Mouse (Mus musculus): ENCODE data around the gene Khnyn. TPM values are rescaled to one million over a fixed set of nuclear protein-coding genes. Genes with fewer than 3 reads are reported as not detected.

Khnyn gene
- polyA plus RNA-seq, 1 experiment from 2014 or later: 8.7 TPM

DNA sequence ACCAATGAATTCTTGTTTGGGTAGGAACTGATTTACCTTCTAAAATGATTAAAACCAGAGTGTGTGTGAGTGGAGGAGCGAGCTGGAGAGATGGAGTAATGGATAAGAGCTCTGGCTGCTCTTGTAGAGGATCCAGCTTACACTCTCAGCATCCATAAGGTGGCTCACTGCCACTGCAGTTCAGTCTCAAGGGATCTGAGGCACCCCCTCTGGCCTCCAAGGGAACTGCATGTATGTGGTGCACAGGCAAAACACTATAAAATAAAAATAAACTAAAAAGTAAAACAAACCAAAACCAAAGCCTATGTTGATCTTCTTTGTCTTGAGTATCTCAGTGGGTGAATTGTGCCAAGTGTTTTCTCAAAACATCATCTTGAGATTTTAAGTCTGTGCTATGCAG lies 5.1 kb upstream of the Khnyn start:
- Histone ChIP-seq H3K4me3 (ENCODE audit: low read depth, low read length) (no peak overlapping the region), H3K4me2 (no peak overlapping the region), H3K4me1 (ENCODE audit: control insufficient read depth, insufficient read depth, low read length) (peaks cover 3% of the 10 kb centered on the region), H3K27me3 (ENCODE audit: control insufficient read depth, insufficient read depth, low read length) (no peaks in the 10 kb centered on the region), H3K9me3 (ENCODE audit: control insufficient read depth, low read length) (no peaks in the 10 kb centered on the region), H3K9ac (ENCODE audit: low read length) (no peak overlapping the region), H3K27ac (ENCODE audit: low read depth, low read length) (no peak overlapping the region), H3K36me3 (ENCODE audit: control insufficient read depth, insufficient read depth, low read length) (no peaks in the 10 kb centered on the region)
- WGBS: 35% methylated on average over 1 of the region's 1 CpGs
- DNase-seq (ENCODE audit: low spot score, missing footprints) (peak; percentile 88), ATAC-seq (ENCODE audit: low FRiP score) (no peak)

DNA sequence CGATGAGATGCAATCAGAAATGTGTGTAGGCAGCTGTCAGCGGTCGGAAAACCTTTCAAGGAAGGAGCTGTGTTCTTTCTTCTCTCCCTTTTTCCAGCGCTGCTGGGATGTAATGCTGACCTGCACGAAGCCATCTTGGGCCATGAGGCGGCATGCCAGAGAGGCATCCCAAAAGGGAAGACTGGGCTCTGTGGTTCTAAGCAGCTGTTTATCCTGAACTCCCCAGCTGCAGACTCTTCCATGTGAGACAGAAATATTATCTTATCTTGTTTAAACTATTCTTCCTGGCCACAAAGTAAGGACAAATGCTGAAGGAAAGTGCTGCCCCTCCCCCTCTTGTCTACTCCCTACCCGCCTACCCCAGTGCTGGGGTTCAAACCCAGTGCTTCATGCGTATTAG lies 3.8 kb upstream of the Khnyn start:
- Histone ChIP-seq H3K4me2 (no peak overlapping the region), H3K4me3 (ENCODE audit: low read depth, low read length) (no peak overlapping the region), H3K9ac (ENCODE audit: low read length) (no peak overlapping the region), H3K27me3 (ENCODE audit: control insufficient read depth, insufficient read depth, low read length) (no peaks in the 10 kb centered on the region), H3K9me3 (ENCODE audit: control insufficient read depth, low read length) (no peaks in the 10 kb centered on the region), H3K27ac (ENCODE audit: low read depth, low read length) (no peak overlapping the region), H3K36me3 (ENCODE audit: control insufficient read depth, insufficient read depth, low read length) (no peaks in the 10 kb centered on the region), H3K4me1 (ENCODE audit: control insufficient read depth, insufficient read depth, low read length) (peaks cover 10% of the 10 kb centered on the region)
- DNase-seq (ENCODE audit: low spot score, missing footprints) (peak; percentile 70), ATAC-seq (ENCODE audit: low FRiP score) (no peak)
- WGBS: 85% methylated on average over 8 of the region's 8 CpGs

DNA sequence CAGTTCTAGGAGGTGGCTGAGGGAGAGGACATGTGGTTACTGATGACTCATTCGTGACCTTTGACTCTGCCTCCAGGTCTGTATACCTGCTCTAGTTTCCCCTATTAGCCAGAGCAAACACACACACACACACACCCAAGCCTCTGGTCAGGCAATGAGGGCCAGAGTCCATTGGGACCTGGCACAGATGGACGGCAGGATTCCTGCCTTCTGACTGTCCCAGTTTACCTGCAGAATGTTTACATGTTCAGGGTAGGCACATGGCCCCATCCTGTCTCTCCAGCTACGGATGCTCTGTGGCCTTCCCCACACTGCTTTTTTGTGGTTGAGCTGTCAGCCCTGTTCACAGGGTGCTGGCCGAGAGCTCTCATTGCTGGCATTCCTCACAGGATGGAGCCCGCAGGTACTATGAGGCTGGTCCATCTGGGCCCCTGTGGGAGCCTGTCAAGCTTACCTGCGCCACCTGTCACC lies 2.5 kb upstream of the Khnyn start:
- no peak for ATAC-seq (ENCODE audit: low FRiP score)
- no peak overlapping the region for H3K4me2 ChIP-seq
- no peaks in the 10 kb centered on the region for H3K27me3 ChIP-seq (ENCODE audit: control insufficient read depth, insufficient read depth, low read length)
- H3K27ac ChIP-seq (ENCODE audit: low read depth, low read length): no peak overlapping the region
- H3K4me1 ChIP-seq (ENCODE audit: control insufficient read depth, insufficient read depth, low read length): peaks cover 11% of the 10 kb centered on the region
- peak; percentile 82 for DNase-seq (ENCODE audit: low spot score, missing footprints)
- no peak overlapping the region for H3K9ac ChIP-seq (ENCODE audit: low read length)
- peaks cover 2% of the 10 kb centered on the region; the same call in 1 of the 2 replicates for H3K36me3 ChIP-seq (ENCODE audit: control insufficient read depth, insufficient read depth, low read length)
- H3K4me3 ChIP-seq (ENCODE audit: low read depth, low read length): no peak overlapping the region
- WGBS: 66% methylated on average over 6 of the region's 6 CpGs
- no peaks in the 10 kb centered on the region for H3K9me3 ChIP-seq (ENCODE audit: control insufficient read depth, low read length)

DNA sequence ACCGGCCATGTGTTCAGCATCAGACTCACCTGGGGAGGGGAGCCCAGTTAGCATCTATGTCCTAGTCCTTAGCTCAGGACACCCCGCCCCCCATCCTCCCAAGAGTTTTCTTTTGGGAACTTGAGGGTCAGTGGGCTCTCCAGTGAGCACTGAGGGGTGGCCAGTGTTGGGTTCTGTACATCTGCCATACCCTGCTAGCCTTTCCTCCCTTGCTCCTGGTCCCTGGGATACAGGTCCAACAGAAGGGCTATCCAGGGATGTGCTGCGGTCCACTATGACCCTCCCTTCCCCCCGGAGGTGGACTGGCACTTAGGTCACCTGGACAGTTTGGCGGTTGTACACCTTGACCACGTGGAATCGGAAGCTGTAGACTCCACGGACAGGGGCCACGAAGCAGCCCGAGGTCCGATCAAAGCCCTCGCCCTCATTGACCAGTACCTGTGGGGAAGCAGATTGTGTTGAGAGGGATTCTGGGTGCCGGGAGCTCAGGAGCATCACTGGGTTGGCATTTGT lies 1.5 kb upstream of the Khnyn start:
- peaks cover 11% of the 10 kb centered on the region for H3K4me1 ChIP-seq (ENCODE audit: control insufficient read depth, insufficient read depth, low read length)
- H3K9ac ChIP-seq (ENCODE audit: low read length): no peak overlapping the region
- no peaks in the 10 kb centered on the region for H3K27me3 ChIP-seq (ENCODE audit: control insufficient read depth, insufficient read depth, low read length)
- H3K9me3 ChIP-seq (ENCODE audit: control insufficient read depth, low read length): no peaks in the 10 kb centered on the region
- H3K4me3 ChIP-seq (ENCODE audit: low read depth, low read length): no peak overlapping the region
- peaks cover 7% of the 10 kb centered on the region; the same call in 1 of the 2 replicates for H3K36me3 ChIP-seq (ENCODE audit: control insufficient read depth, insufficient read depth, low read length)
- H3K4me2 ChIP-seq: no peak overlapping the region
- WGBS: 92% methylated on average over 13 of the region's 13 CpGs
- no peak overlapping the region for H3K27ac ChIP-seq (ENCODE audit: low read depth, low read length)
- DNase-seq (ENCODE audit: low spot score, missing footprints) (no peak), ATAC-seq (ENCODE audit: low FRiP score) (no peak)

DNA sequence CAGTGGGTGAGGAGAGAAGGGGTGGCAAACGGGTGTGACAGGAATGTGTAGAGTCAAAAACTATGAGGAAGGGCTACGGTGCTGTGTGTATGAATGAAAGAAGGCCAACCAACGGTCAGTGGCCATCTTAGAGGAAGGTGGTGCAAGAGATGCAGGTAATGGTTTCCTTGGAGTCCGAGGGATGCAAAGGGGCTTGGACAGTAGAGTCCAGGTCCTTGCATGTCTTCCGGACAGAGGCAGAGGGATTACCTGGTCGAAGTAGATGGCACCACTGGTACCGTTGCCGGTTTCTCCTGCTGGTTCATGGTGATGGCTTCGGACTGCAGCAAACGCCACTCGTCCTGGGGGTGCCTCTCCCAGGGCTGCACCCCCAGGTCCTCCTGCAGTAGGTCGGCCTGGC lies 1.1 kb upstream of the Khnyn start:
- no peak for DNase-seq (ENCODE audit: low spot score, missing footprints)
- Histone ChIP-seq H3K36me3 (ENCODE audit: control insufficient read depth, insufficient read depth, low read length) (peaks cover 7% of the 10 kb centered on the region; the same call in 1 of the 2 replicates), H3K27ac (ENCODE audit: low read depth, low read length) (no peak overlapping the region), H3K4me1 (ENCODE audit: control insufficient read depth, insufficient read depth, low read length) (peaks cover 11% of the 10 kb centered on the region), H3K9ac (ENCODE audit: low read length) (no peak overlapping the region; the same call in 1 of the 2 replicates), H3K27me3 (ENCODE audit: control insufficient read depth, insufficient read depth, low read length) (no peaks in the 10 kb centered on the region), H3K4me3 (ENCODE audit: low read depth, low read length) (no peak overlapping the region), H3K9me3 (ENCODE audit: control insufficient read depth, low read length) (no peaks in the 10 kb centered on the region), H3K4me2 (no peak overlapping the region)
- 89% methylated on average over 12 of the region's 12 CpGs for WGBS
- ATAC-seq (ENCODE audit: low FRiP score): no peak

DNA sequence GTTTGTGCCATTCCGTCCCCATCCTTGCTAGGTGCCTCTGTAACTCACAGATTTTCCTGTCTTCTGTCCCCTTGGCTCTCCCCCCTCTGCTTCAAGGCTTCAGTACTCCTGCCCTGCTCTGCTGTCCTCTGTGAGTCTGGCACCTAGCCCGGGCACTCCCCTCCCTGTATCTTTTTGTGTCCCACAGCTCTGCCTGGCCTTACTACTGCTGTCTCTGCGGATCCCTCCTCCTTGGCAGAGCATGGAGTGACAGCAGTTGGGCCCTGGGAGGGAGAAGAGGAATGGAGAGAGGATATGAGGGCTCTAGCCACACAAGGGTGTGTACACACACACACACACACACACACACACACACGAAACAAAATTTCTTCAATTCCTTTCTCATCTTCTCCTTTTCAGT lies 581 bp upstream of the Khnyn start, which contains the start of gene Cbln3:
TSS of gene Cbln3 (minus strand) at position 227 of the 400 bp plus-strand sequence.
- H3K4me2 ChIP-seq: peak within 1 kb of the TSS; percentile 79
- peak within 1 kb of the TSS; percentile 80 for H3K4me3 ChIP-seq (ENCODE audit: low read depth, low read length)
- DNase-seq (ENCODE audit: low spot score, missing footprints) (peak; percentile 81), ATAC-seq (ENCODE audit: low FRiP score) (peak; percentile 42)
- H3K27me3 ChIP-seq (ENCODE audit: control insufficient read depth, insufficient read depth, low read length): no peaks in the 10 kb centered on the region
- no peaks in the 10 kb centered on the region for H3K9me3 ChIP-seq (ENCODE audit: control insufficient read depth, low read length)
- peak within 1 kb of the TSS; percentile 75 for H3K27ac ChIP-seq (ENCODE audit: low read depth, low read length)
- H3K36me3 ChIP-seq (ENCODE audit: control insufficient read depth, insufficient read depth, low read length): peaks cover 7% of the 10 kb centered on the region; the same call in 1 of the 2 replicates
- H3K4me1 ChIP-seq (ENCODE audit: control insufficient read depth, insufficient read depth, low read length): peaks cover 11% of the 10 kb centered on the region
- 33% methylated on average over 4 of the region's 4 CpGs for WGBS
- peak within 1 kb of the TSS; percentile 92 for H3K9ac ChIP-seq (ENCODE audit: low read length)

DNA sequence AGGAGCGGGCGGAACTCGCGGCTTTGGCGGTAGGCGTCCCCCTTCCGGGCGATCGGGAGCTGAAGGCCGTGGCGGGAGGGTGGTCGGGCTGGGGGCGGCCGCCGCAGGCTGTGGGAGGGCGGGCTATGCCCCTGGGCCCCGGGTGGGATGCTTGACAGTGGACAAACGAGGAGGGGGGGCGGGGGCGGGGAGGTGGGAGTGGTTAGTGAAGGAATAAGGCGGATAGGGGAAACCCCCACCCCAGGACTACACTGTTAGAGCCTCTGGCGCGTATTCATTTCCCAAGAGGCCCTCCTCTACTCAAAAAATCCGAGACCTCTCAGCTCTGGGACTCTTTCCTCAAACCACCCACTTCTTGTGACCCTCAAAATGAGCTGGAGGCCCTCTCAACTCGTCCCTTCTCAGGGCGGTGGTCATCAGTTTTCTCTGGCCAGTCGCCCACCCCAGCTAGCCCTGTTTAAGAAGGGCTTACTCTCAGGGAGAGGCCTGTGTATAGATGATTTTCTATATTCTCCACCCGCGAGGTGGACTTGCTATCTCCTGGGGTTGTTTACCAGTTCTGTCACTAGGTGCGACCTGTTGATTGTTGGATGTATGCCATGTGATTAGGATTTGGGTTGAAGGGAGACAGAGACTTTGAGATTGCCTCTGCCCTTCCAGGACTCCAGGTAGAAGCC lies 505 bp downstream of the Khnyn start:
- H3K4me3 ChIP-seq (ENCODE audit: low read depth, low read length): peak overlapping the region; percentile 80
- DNase-seq (ENCODE audit: low spot score, missing footprints) (peak; percentile 89), ATAC-seq (ENCODE audit: low FRiP score) (no peak; the same call in 1 of the 2 replicates)
- 1% methylated on average over 29 of the region's 30 CpGs for WGBS
- H3K36me3 ChIP-seq (ENCODE audit: control insufficient read depth, insufficient read depth, low read length): peaks cover 10% of the 10 kb centered on the region; the same call in 1 of the 2 replicates
- peaks cover 11% of the 10 kb centered on the region for H3K4me1 ChIP-seq (ENCODE audit: control insufficient read depth, insufficient read depth, low read length)
- no peaks in the 10 kb centered on the region for H3K27me3 ChIP-seq (ENCODE audit: control insufficient read depth, insufficient read depth, low read length)
- H3K4me2 ChIP-seq: peak overlapping the region; percentile 79
- H3K9ac ChIP-seq (ENCODE audit: low read length): peak overlapping the region; percentile 92
- peak overlapping the region; percentile 75 for H3K27ac ChIP-seq (ENCODE audit: low read depth, low read length)
- no peaks in the 10 kb centered on the region for H3K9me3 ChIP-seq (ENCODE audit: control insufficient read depth, low read length)

DNA sequence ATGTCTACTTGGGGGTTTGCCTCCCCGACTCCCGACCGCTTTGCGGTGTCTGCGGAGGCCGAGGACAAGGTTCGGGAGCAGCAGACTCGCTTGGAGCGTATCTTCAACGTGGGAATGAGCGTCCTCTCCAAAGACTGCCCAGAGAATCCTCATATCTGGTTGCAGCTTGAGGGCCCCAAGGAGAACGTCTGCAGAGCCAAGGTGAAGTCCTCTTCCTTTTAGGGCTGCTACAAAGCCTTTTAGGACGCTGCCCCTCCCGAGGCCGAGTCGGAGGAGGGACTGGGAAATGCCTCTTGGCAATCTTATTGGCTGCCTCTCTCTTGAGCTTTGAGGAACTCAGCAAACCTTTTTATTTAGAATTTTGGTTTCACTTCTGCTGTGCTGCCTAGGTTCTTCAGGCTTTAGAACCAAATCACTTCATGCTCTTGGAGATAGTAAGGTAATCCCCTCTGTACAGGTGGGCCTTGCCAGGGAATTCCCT lies 1.1 kb downstream of the Khnyn start:
- H3K4me3 ChIP-seq (ENCODE audit: low read depth, low read length): peak overlapping the region; percentile 80
- 9% methylated on average over 16 of the region's 16 CpGs for WGBS
- H3K9ac ChIP-seq (ENCODE audit: low read length): peak overlapping the region; percentile 92
- peaks cover 11% of the 10 kb centered on the region for H3K4me1 ChIP-seq (ENCODE audit: control insufficient read depth, insufficient read depth, low read length)
- DNase-seq (ENCODE audit: low spot score, missing footprints) (peak; percentile 88), ATAC-seq (ENCODE audit: low FRiP score) (no peak)
- no peak overlapping the region for H3K27ac ChIP-seq (ENCODE audit: low read depth, low read length)
- no peaks in the 10 kb centered on the region for H3K9me3 ChIP-seq (ENCODE audit: control insufficient read depth, low read length)
- no peaks in the 10 kb centered on the region for H3K27me3 ChIP-seq (ENCODE audit: control insufficient read depth, insufficient read depth, low read length)
- H3K36me3 ChIP-seq (ENCODE audit: control insufficient read depth, insufficient read depth, low read length): peaks cover 10% of the 10 kb centered on the region; the same call in 1 of the 2 replicates
- H3K4me2 ChIP-seq: peak overlapping the region; percentile 79

Data from midbrain, embryonic 11.5 days (tissue).